Mouse (Mus musculus) CH12.LX (cell line): ENCODE results near the gene Tgfbr3. TPM values are rescaled to one million over a fixed set of nuclear protein-coding genes. Genes with fewer than 3 reads are reported as not detected.

ENCODE experiments used
- DNase-seq: peaks from one replicate; pipeline ENCODE4 v3.0.0-alpha.2; 2013; ENCODE audit errors: extremely low read depth
- H3K27ac ChIP-seq: 2 replicates; pipeline ENCODE4 v1.5.1; 2012; ENCODE audit warnings: low read depth, mild to moderate bottlenecking, control low read depth, moderate library complexity; ENCODE audit not compliant: insufficient read depth
- H3K27me3 ChIP-seq: replicated peaks from 2 replicates; pipeline ENCODE3; 2012; ENCODE audit warnings: inconsistent platforms
- H3K36me3 ChIP-seq, 2 experiments: replicated peaks in 1 of 2; 2 replicates each; pipeline versions ENCODE3 to v1.6.1; 2012; ENCODE audit warnings: inconsistent platforms in 1 of 2, low read length in 1 of 2, mild to moderate bottlenecking in 1 of 2, mixed read lengths in 1 of 2, moderate library complexity in 1 of 2; ENCODE audit not compliant: control insufficient read depth in 1 of 2, insufficient read depth in 1 of 2
- H3K4me1 ChIP-seq, 2 experiments: 2 replicates each; pipeline ENCODE4 v1.6.1; 2012; ENCODE audit warnings: inconsistent platforms in 1 of 2, moderate library complexity in 1 of 2; ENCODE audit not compliant: insufficient read depth in 2 of 2, control insufficient read depth in 1 of 2
- H3K4me2 ChIP-seq: 2 replicates; pipeline ENCODE4 v1.6.1; 2012; ENCODE audit warnings: low read depth, mild to moderate bottlenecking, control low read depth; ENCODE audit not compliant: poor library complexity, insufficient read depth, severe bottlenecking
- H3K4me3 ChIP-seq, 3 experiments: fragments of 150-350 bp in 1 of 3; sonication (generic) in 1 of 3; replicated peaks in 1 of 3; 2 replicates each; pipeline versions ENCODE3 to v1.5.1; 2011 to 2012; ENCODE audit warnings: low read depth in 2 of 3, low read length in 2 of 3, mild to moderate bottlenecking in 2 of 3, moderate library complexity in 2 of 3, control low read depth in 1 of 3, improper control_type of control experiment in 1 of 3, inconsistent platforms in 1 of 3, mixed read lengths in 1 of 3; ENCODE audit not compliant: poor library complexity in 1 of 3
- H3K79me2 ChIP-seq: replicated peaks from 2 replicates; pipeline ENCODE4 v1.6.1; 2012; ENCODE audit warnings: mild to moderate bottlenecking, moderate library complexity; ENCODE audit not compliant: control insufficient read depth, poor library complexity, insufficient read depth, severe bottlenecking; ENCODE audit errors: extremely low read depth
- H3K9ac ChIP-seq: 2 replicates; pipeline ENCODE4 v1.6.1; 2012; ENCODE audit warnings: low read depth, mild to moderate bottlenecking, control low read depth, moderate library complexity; ENCODE audit not compliant: insufficient read depth
- H3K9me3 ChIP-seq: replicated peaks from 2 replicates; pipeline ENCODE3; 2012; ENCODE audit warnings: low read length, inconsistent platforms, mixed read lengths
- E2F4 ChIP-seq: IDR thresholded peaks from 2 replicates; pipeline ENCODE4 v1.6.1; 2011; ENCODE audit warnings: low read depth, low read length, improper control_type of control experiment; ENCODE audit not compliant: insufficient replicate concordance
- ELF1 ChIP-seq: IDR thresholded peaks from 2 replicates; pipeline ENCODE4 v1.6.1; 2014; ENCODE audit warnings: low read depth, mild to moderate bottlenecking, inconsistent platforms, low read length, improper control_type of control experiment
- ETS1 ChIP-seq: conservative IDR thresholded peaks from 2 replicates; pipeline ENCODE4 v1.6.1; 2012; ENCODE audit warnings: low read depth, mild to moderate bottlenecking, inconsistent platforms, low read length, improper control_type of control experiment, moderate library complexity
- GABPA ChIP-seq: IDR thresholded peaks from 2 replicates; pipeline ENCODE4 v1.6.1; 2012; ENCODE audit warnings: low read depth, low read length, improper control_type of control experiment, inconsistent platforms; ENCODE audit not compliant: insufficient replicate concordance
- HCFC1 ChIP-seq: IDR thresholded peaks from 2 replicates; pipeline ENCODE4 v1.6.1; 2012; ENCODE audit warnings: low read depth, mild to moderate bottlenecking, inconsistent platforms, low read length, improper control_type of control experiment
- IRF4 ChIP-seq: IDR thresholded peaks from 2 replicates; pipeline ENCODE4 v1.6.1; 2014; ENCODE audit warnings: low read depth, mild to moderate bottlenecking, inconsistent platforms, low read length, improper control_type of control experiment
- MAFK ChIP-seq: IDR thresholded peaks from 2 replicates; pipeline ENCODE4 v1.6.1; 2011; ENCODE audit warnings: low read length, improper control_type of control experiment; ENCODE audit not compliant: insufficient replicate concordance
- MAZ ChIP-seq: IDR thresholded peaks from 2 replicates; pipeline ENCODE4 v1.6.1; 2012; ENCODE audit warnings: low read depth, mild to moderate bottlenecking, inconsistent platforms, low read length, improper control_type of control experiment, moderate library complexity
- MEF2A ChIP-seq: IDR thresholded peaks from 2 replicates; pipeline ENCODE4 v1.6.1; 2014; ENCODE audit warnings: low read depth, mild to moderate bottlenecking, inconsistent platforms, low read length, improper control_type of control experiment, borderline replicate concordance
- MXI1 ChIP-seq: IDR thresholded peaks from 2 replicates; pipeline ENCODE4 v1.6.1; 2011; ENCODE audit warnings: mild to moderate bottlenecking, low read depth, low read length, improper control_type of control experiment
- MYC ChIP-seq: IDR thresholded peaks from 2 replicates; pipeline ENCODE4 v1.6.1; 2011; ENCODE audit warnings: low read depth, mild to moderate bottlenecking, improper control_type of control experiment, low read length
- NELFE ChIP-seq: IDR thresholded peaks from 2 replicates; pipeline ENCODE4 v1.6.1; 2011; ENCODE audit warnings: low read depth, low read length, improper control_type of control experiment
- PAX5 ChIP-seq: IDR thresholded peaks from 2 replicates; pipeline ENCODE4 v1.6.1; 2012; ENCODE audit warnings: low read length, inconsistent platforms, mixed read lengths
- POLR2A ChIP-seq: IDR thresholded peaks from 2 replicates; pipeline ENCODE4 v1.6.1; 2011; ENCODE audit warnings: low read depth, mild to moderate bottlenecking, improper control_type of control experiment, low read length
- POLR2AphosphoS2 ChIP-seq: IDR thresholded peaks from 2 replicates; pipeline ENCODE4 v1.6.1; 2011; ENCODE audit warnings: low read depth, low read length, improper control_type of control experiment
- RCOR1 ChIP-seq: conservative IDR thresholded peaks from 2 replicates; pipeline ENCODE4 v1.6.1; 2012; ENCODE audit warnings: low read depth, mild to moderate bottlenecking, inconsistent platforms, low read length, improper control_type of control experiment
- SIN3A ChIP-seq: IDR thresholded peaks from 2 replicates; pipeline ENCODE4 v1.6.1; 2012; ENCODE audit warnings: low read length, improper control_type of control experiment, inconsistent platforms
- TBP ChIP-seq: conservative IDR thresholded peaks from 2 replicates; pipeline ENCODE4 v1.6.1; 2011; ENCODE audit warnings: low read depth, low read length, improper control_type of control experiment
- UBTF ChIP-seq: IDR thresholded peaks from 2 replicates; pipeline ENCODE4 v1.6.1; 2012; ENCODE audit warnings: low read depth, mild to moderate bottlenecking, inconsistent platforms, low read length, improper control_type of control experiment, moderate library complexity
- USF1 ChIP-seq: IDR thresholded peaks from 2 replicates; pipeline ENCODE4 v1.6.1; 2014; ENCODE audit warnings: low read depth, mild to moderate bottlenecking, inconsistent platforms, low read length, improper control_type of control experiment
- USF2 ChIP-seq: conservative IDR thresholded peaks from 2 replicates; pipeline ENCODE4 v1.6.1; 2011; ENCODE audit warnings: low read depth, low read length, improper control_type of control experiment
- ZC3H11A ChIP-seq: IDR thresholded peaks from 2 replicates; pipeline ENCODE4 v1.6.1; 2012; ENCODE audit warnings: low read depth, mild to moderate bottlenecking, inconsistent platforms, low read length, improper control_type of control experiment
- ZKSCAN1 ChIP-seq: IDR thresholded peaks from 2 replicates; pipeline ENCODE4 v1.6.1; 2012; ENCODE audit warnings: low read depth, inconsistent platforms, low read length, improper control_type of control experiment, borderline replicate concordance
- dilution Hi-C: fragments of 300-500 bp; cut with MboI; formaldehyde crosslinking; loops from 2 replicates; pipeline ENCODE4 v1.14.3; 2020; ENCODE audit warnings: low sequenced_read_pairs; ENCODE audit not compliant: extremely low pct_unique_long_range_greater_than_20kb, extremely low pct_ligation_motif_present
- in situ Hi-C: fragments of 300-500 bp; cut with MboI; formaldehyde crosslinking; loops from 3 replicates; pipeline ENCODE4 v1.14.3; 2019; ENCODE audit warnings: low sequenced_read_pairs, low pct_ligation_motif_present, low pct_unique_long_range_greater_than_20kb, mixed read lengths
- polyA plus RNA-seq: library from polyadenylated mRNA; unstranded; fragments of >175 nt; gene quantifications from 2 replicates; pipeline ENCODE4 v1.2.1, GENCODE M21; 2012; ENCODE audit warnings: low read depth; ENCODE audit not compliant: insufficient read length
- total RNA-seq, 2 experiments: library from RNA; depleted of rRNA; stranded (reverse); fragments of 300-350 nt in 1 of 2; fragments of >200 nt in 1 of 2; gene quantifications; 2 replicates each; pipeline ENCODE4 v1.2.3; 2012 to 2014

Tgfbr3 gene
- total and polyA plus RNA-seq, 3 experiments = 0.13 to 0.46 (median 0.30) TPM

DNA sequence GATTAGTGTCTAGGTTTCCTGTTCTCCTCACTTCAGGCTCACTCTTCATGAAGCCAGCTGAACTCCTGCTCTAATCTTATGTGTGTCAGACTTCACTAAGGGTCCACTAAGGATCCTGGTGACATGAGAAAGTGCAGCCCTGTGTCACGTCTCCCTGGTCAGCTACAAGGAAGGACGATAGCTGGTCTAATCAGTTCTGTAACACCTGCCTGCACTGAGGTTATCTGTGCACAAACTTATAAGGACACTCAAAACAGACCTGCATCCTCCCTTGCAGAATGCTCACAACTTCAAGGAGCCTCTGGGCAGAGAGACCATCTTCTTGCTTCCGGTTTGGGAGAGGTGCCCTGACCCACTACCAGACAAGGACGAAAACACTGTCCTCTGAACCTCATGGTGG lies 107.6 kb downstream of the Tgfbr3 start:
- Histone ChIP-seq H3K9ac (no peak overlapping the region), H3K9me3 (no peaks in the 10 kb centered on the region), H3K27me3 (no peaks in the 10 kb centered on the region), H3K4me2 (no peak overlapping the region), H3K4me3 (no peak overlapping the region), H3K4me1 (no peaks in the 10 kb centered on the region), H3K79me2 (no peaks in the 10 kb centered on the region), H3K36me3 (no peaks in the 10 kb centered on the region), H3K27ac (no peak overlapping the region)
- dilution Hi-C loops (no loop called here), in situ Hi-C loops (no loop called here)
- no peak for DNase-seq
- TF ChIP-seq ZC3H11A (no peak), MXI1 (no peak), ETS1 (no peak), HCFC1 (no peak), UBTF (no peak), MEF2A (no peak), PAX5 (no peak), GABPA (no peak), MAZ (no peak), TBP (no peak), USF1 (no peak), MYC (no peak), POLR2A (no peak), USF2 (no peak), POLR2AphosphoS2 (no peak), IRF4 (no peak), MAFK (no peak), SIN3A (no peak)

DNA sequence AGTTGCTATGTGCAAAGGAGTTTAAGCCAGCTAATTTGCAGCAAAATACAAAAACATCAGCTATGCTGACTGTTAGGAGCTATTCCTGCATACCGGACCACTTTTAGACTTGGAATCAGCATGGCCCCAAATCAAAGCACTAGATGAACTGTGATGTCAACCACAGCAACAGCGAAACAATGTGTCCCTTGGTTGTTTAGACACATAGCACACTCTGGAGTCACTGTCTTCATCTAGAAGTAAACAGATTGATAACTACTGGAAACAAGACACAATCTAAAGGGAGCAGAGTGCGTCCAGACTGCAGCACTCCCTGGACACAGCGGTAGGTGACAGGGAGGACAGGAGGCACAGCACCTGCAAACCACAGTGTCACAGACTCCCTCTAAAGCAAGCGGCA lies 110.2 kb downstream of the Tgfbr3 start:
- Histone ChIP-seq H3K4me3 (no peak overlapping the region), H3K27me3 (no peaks in the 10 kb centered on the region), H3K9ac (no peak overlapping the region), H3K27ac (no peak overlapping the region), H3K9me3 (no peaks in the 10 kb centered on the region), H3K4me1 (no peaks in the 10 kb centered on the region), H3K4me2 (no peak overlapping the region)
- dilution Hi-C loops (no loop called here), in situ Hi-C loops (no loop called here)
- DNase-seq = no peak
- TF ChIP-seq NELFE = no peak
- TF ChIP-seq E2F4 = no peak
- TF ChIP-seq RCOR1 = no peak
- TF ChIP-seq ELF1 = no peak
- no peak for TF ChIP-seq ZKSCAN1
- TF ChIP-seq MYC = no peak
- TF ChIP-seq, all 38 proteins: peak for 0
- Histone ChIP-seq H3K79me2 (no peaks in the 10 kb centered on the region), H3K36me3 (no peaks in the 10 kb centered on the region)
